Comparison of ENCODE assay signal across 15 mouse cellular contexts in genomic region chr11:74512595-74512994, GRCm38 (mm10).
"Had no signal": no experiment of that assay in that cellular context is flagged by ENCODE, and none has a peak within 500 bp of the region (broad histone marks: within the 10 kb centered on the region; RNA-seq: fewer than 3 reads in every experiment).

No protein-coding gene starts in this region.

- H3K4me3 ChIP-seq: neural tube, embryonic 12.5 days; neural tube, embryonic 13.5 days; neural tube, embryonic 15.5 days had no signal

- H3K9ac ChIP-seq: neural tube, embryonic 12.5 days; neural tube, embryonic 13.5 days; neural tube, embryonic 15.5 days had no signal

- H3K9me3 ChIP-seq: neural tube, embryonic 12.5 days; neural tube, embryonic 13.5 days; neural tube, embryonic 15.5 days had no signal

- DNase-seq: retina, postnatal 1 day; right cerebral cortex, adult 18-20 months; right cerebral cortex, postnatal 14 days; right cerebral cortex, postnatal 25 days; right cerebral cortex, postnatal 4 days; spleen, adult 18-20 months; thymus, adult 18-20 months; thymus, adult 2 months; thymus, postnatal 14 days; thymus, postnatal 25 days; thymus, postnatal 36 days; thymus, postnatal 4 days had no signal

- H3K27me3 ChIP-seq: neural tube, embryonic 12.5 days; neural tube, embryonic 13.5 days; neural tube, embryonic 15.5 days had no signal

- H3K4me2 ChIP-seq: neural tube, embryonic 12.5 days; neural tube, embryonic 13.5 days; neural tube, embryonic 15.5 days had no signal

- H3K27ac ChIP-seq: neural tube, embryonic 12.5 days; neural tube, embryonic 13.5 days; neural tube, embryonic 15.5 days had no signal

- H3K36me3 ChIP-seq: neural tube, embryonic 12.5 days; neural tube, embryonic 13.5 days; neural tube, embryonic 15.5 days had no signal
